Mouse (Mus musculus): ENCODE measurements around the gene St8sia1. TPM values are rescaled to one million over a fixed set of nuclear protein-coding genes. Genes with fewer than 3 reads are reported as not detected.

St8sia1 gene
- polyA plus RNA-seq, 1 experiment: not detected

GRCm38 (mm10) chr6:142863881-142864280 lies 100.4 kb downstream of the St8sia1 start:
- H3K27ac ChIP-seq (ENCODE audit: insufficient read depth, low read depth, low read length): no peak overlapping the region
- no peaks in the 10 kb centered on the region for H3K4me1 ChIP-seq (ENCODE audit: control insufficient read depth, insufficient read depth, low read length)
- H3K4me3 ChIP-seq (ENCODE audit: insufficient read depth, low read depth, low read length): no peak overlapping the region
- WGBS: 97% methylated on average over 4 of the region's 4 CpGs
- TF ChIP-seq POLR2A (IDR thresholded peaks at IDR 0.05; ENCODE audit: insufficient read depth, low read depth, low read length) (no peak), CTCF (IDR thresholded peaks at IDR 0.05; ENCODE audit: insufficient read depth, low read depth, low read length) (no peak)

- Histone ChIP-seq H3K4me1 (ENCODE audit: control insufficient read depth, insufficient read depth, low read length) (no peaks in the 10 kb centered on the region), H3K27ac (ENCODE audit: insufficient read depth, low read depth, low read length) (no peak overlapping the region), H3K4me3 (ENCODE audit: insufficient read depth, low read depth, low read length) (no peak overlapping the region)
- WGBS: 92% methylated on average over 3 of the region's 3 CpGs
- TF ChIP-seq CTCF (IDR thresholded peaks at IDR 0.05; ENCODE audit: insufficient read depth, low read depth, low read length) (no peak), POLR2A (IDR thresholded peaks at IDR 0.05; ENCODE audit: insufficient read depth, low read depth, low read length) (no peak)
Observed at GRCm38 (mm10) chr6:142862265-142862664, 102.0 kb downstream of the St8sia1 start.

GRCm38 (mm10) chr6:142860396-142860795 lies 103.9 kb downstream of the St8sia1 start:
- H3K4me3 ChIP-seq (ENCODE audit: insufficient read depth, low read depth, low read length): no peak overlapping the region
- no peak for TF ChIP-seq CTCF (IDR thresholded peaks at IDR 0.05; ENCODE audit: insufficient read depth, low read depth, low read length)
- no peak for TF ChIP-seq POLR2A (IDR thresholded peaks at IDR 0.05; ENCODE audit: insufficient read depth, low read depth, low read length)
- peaks cover 6% of the 10 kb centered on the region; the same call in 1 of the 2 replicates for H3K4me1 ChIP-seq (ENCODE audit: control insufficient read depth, insufficient read depth, low read length)
- H3K27ac ChIP-seq (ENCODE audit: insufficient read depth, low read depth, low read length): no peak overlapping the region
- WGBS: 95% methylated on average over 1 of the region's 1 CpGs

GRCm38 (mm10) chr6:142859946-142860345 lies 104.3 kb downstream of the St8sia1 start:
- no peak overlapping the region for H3K4me3 ChIP-seq (ENCODE audit: insufficient read depth, low read depth, low read length)
- peaks cover 6% of the 10 kb centered on the region; the same call in 1 of the 2 replicates for H3K4me1 ChIP-seq (ENCODE audit: control insufficient read depth, insufficient read depth, low read length)
- WGBS: 95% methylated on average over 4 of the region's 4 CpGs
- no peak for TF ChIP-seq POLR2A (IDR thresholded peaks at IDR 0.05; ENCODE audit: insufficient read depth, low read depth, low read length)
- no peak for TF ChIP-seq CTCF (IDR thresholded peaks at IDR 0.05; ENCODE audit: insufficient read depth, low read depth, low read length)
- H3K27ac ChIP-seq (ENCODE audit: insufficient read depth, low read depth, low read length): no peak overlapping the region

GRCm38 (mm10) chr6:142858937-142859336 lies 105.3 kb downstream of the St8sia1 start:
- WGBS: 96% methylated on average over 2 of the region's 2 CpGs
- H3K27ac ChIP-seq (ENCODE audit: insufficient read depth, low read depth, low read length): no peak overlapping the region
- no peak for TF ChIP-seq POLR2A (IDR thresholded peaks at IDR 0.05; ENCODE audit: insufficient read depth, low read depth, low read length)
- no peak for TF ChIP-seq CTCF (IDR thresholded peaks at IDR 0.05; ENCODE audit: insufficient read depth, low read depth, low read length)
- H3K4me1 ChIP-seq (ENCODE audit: control insufficient read depth, insufficient read depth, low read length): peaks cover 6% of the 10 kb centered on the region; the same call in 1 of the 2 replicates
- H3K4me3 ChIP-seq (ENCODE audit: insufficient read depth, low read depth, low read length): no peak overlapping the region

- TF ChIP-seq POLR2A (IDR thresholded peaks at IDR 0.05; ENCODE audit: insufficient read depth, low read depth, low read length) (no peak), CTCF (IDR thresholded peaks at IDR 0.05; ENCODE audit: insufficient read depth, low read depth, low read length) (no peak)
- Histone ChIP-seq H3K27ac (ENCODE audit: insufficient read depth, low read depth, low read length) (no peak overlapping the region), H3K4me3 (ENCODE audit: insufficient read depth, low read depth, low read length) (no peak overlapping the region), H3K4me1 (ENCODE audit: control insufficient read depth, insufficient read depth, low read length) (peaks cover 9% of the 10 kb centered on the region; the same call in 1 of the 2 replicates)
- 84% methylated on average over 3 of the region's 3 CpGs for WGBS
Observed at GRCm38 (mm10) chr6:142856258-142856874, 107.9 kb downstream of the St8sia1 start.

GRCm38 (mm10) chr6:142855761-142856160 lies 108.5 kb downstream of the St8sia1 start:
- 87% methylated on average over 5 of the region's 5 CpGs for WGBS
- TF ChIP-seq POLR2A (IDR thresholded peaks at IDR 0.05; ENCODE audit: insufficient read depth, low read depth, low read length) (no peak), CTCF (IDR thresholded peaks at IDR 0.05; ENCODE audit: insufficient read depth, low read depth, low read length) (no peak)
- peaks cover 9% of the 10 kb centered on the region; the same call in 1 of the 2 replicates for H3K4me1 ChIP-seq (ENCODE audit: control insufficient read depth, insufficient read depth, low read length)
- no peak overlapping the region for H3K4me3 ChIP-seq (ENCODE audit: insufficient read depth, low read depth, low read length)
- no peak overlapping the region for H3K27ac ChIP-seq (ENCODE audit: insufficient read depth, low read depth, low read length)

- H3K4me3 ChIP-seq (ENCODE audit: insufficient read depth, low read depth, low read length): no peak overlapping the region
- TF ChIP-seq CTCF (IDR thresholded peaks at IDR 0.05; ENCODE audit: insufficient read depth, low read depth, low read length) (no peak), POLR2A (IDR thresholded peaks at IDR 0.05; ENCODE audit: insufficient read depth, low read depth, low read length) (no peak)
- no peak overlapping the region for H3K27ac ChIP-seq (ENCODE audit: insufficient read depth, low read depth, low read length)
- WGBS: 54% methylated on average over 6 of the region's 6 CpGs
- peaks cover 12% of the 10 kb centered on the region; the same call in 1 of the 2 replicates for H3K4me1 ChIP-seq (ENCODE audit: control insufficient read depth, insufficient read depth, low read length)
Observed at GRCm38 (mm10) chr6:142852419-142853377, 111.6 kb downstream of the St8sia1 start.

- Histone ChIP-seq H3K4me1 (ENCODE audit: control insufficient read depth, insufficient read depth, low read length) (peaks cover 6% of the 10 kb centered on the region; the same call in 1 of the 2 replicates), H3K27ac (ENCODE audit: insufficient read depth, low read depth, low read length) (no peak overlapping the region), H3K4me3 (ENCODE audit: insufficient read depth, low read depth, low read length) (no peak overlapping the region)
- TF ChIP-seq POLR2A (IDR thresholded peaks at IDR 0.05; ENCODE audit: insufficient read depth, low read depth, low read length) (no peak), CTCF (IDR thresholded peaks at IDR 0.05; ENCODE audit: insufficient read depth, low read depth, low read length) (no peak)
- 51% methylated on average over 8 of the region's 8 CpGs for WGBS
Observed at GRCm38 (mm10) chr6:142850436-142850835, 113.8 kb downstream of the St8sia1 start.

Measured in olfactory bulb, adult 2 months (tissue).